Mouse (Mus musculus) lung, embryonic 16.5 days (tissue): Measurements from ENCODE around the gene Afg1l. TPM values are rescaled to one million over a fixed set of nuclear protein-coding genes. Genes with fewer than 3 reads are reported as not detected.

Experiments used
- ATAC-seq: fragments of 200-750 bp; cut with Nextera tagmentation; 2 replicates; pipeline ENCODE4 v1.8.0; 2017; ENCODE audit warnings: low read depth, mild to moderate bottlenecking, moderate library complexity
- H3K27ac ChIP-seq: fragments of 300-500 bp; sonication (generic); 2 replicates; pipeline ENCODE4 v1.5.1; 2014; ENCODE audit warnings: mild to moderate bottlenecking, control low read depth, low read length
- H3K27me3 ChIP-seq: fragments of 300-500 bp; sonication (generic); 2 replicates; pipeline ENCODE4 v1.6.1; 2014; ENCODE audit warnings: low read depth, low read length, mixed read lengths; ENCODE audit not compliant: control insufficient read depth, insufficient read depth
- H3K36me3 ChIP-seq: fragments of 300-500 bp; sonication (generic); 2 replicates; pipeline ENCODE4 v1.6.1; 2014; ENCODE audit warnings: low read length; ENCODE audit not compliant: control insufficient read depth, insufficient read depth
- H3K4me1 ChIP-seq: fragments of 300-500 bp; sonication (generic); replicated peaks from 2 replicates; pipeline ENCODE4 v1.6.1; 2014; ENCODE audit warnings: low read length, mixed read lengths; ENCODE audit not compliant: control insufficient read depth, insufficient read depth
- H3K4me2 ChIP-seq: fragments of 300-500 bp; sonication (generic); 2 replicates; pipeline ENCODE4 v1.6.1; 2014; ENCODE audit warnings: low read depth, low read length, control low read depth
- H3K4me3 ChIP-seq: fragments of 300-500 bp; sonication (generic); 2 replicates; pipeline ENCODE4 v1.5.1; 2014; ENCODE audit warnings: mild to moderate bottlenecking, low read length, control low read depth
- H3K9ac ChIP-seq: fragments of 300-500 bp; sonication (generic); 2 replicates; pipeline ENCODE4 v1.6.1; 2014; ENCODE audit warnings: low read length, control low read depth
- H3K9me3 ChIP-seq: fragments of 300-500 bp; sonication (generic); 2 replicates; pipeline ENCODE4 v1.6.1; 2016; ENCODE audit warnings: low read length; ENCODE audit not compliant: control insufficient read depth
- WGBS: fragments of 180-500 bp; shearing (Covaris S2); extraction: QIAGEN DNeasy Blood & Tissue Kit; methylation state at CpG from one replicate; pipeline ENCODE4 v1.1.7; 2014; 5-methylcytosine and 5-hydroxymethylcytosine counted together
- polyA plus RNA-seq: library from polyadenylated mRNA; unstranded; fragments of >200 nt; fragmentation: Nextera tagmentation; extraction: Ambion mirVana; gene quantifications from 2 replicates; pipeline ENCODE4 v1.2.1, GENCODE M21; 2015

Afg1l gene
- polyA plus RNA-seq, 1 experiment from 2014 or later: 9.6 TPM

- no peak for ATAC-seq
- H3K36me3 ChIP-seq: peaks cover 2% of the 10 kb centered on the region; the same call in 1 of the 2 replicates
- H3K4me2 ChIP-seq: no peak overlapping the region
- H3K27me3 ChIP-seq: no peaks in the 10 kb centered on the region
- WGBS: 88% methylated on average over 6 of the region's 6 CpGs
- no peak overlapping the region for H3K4me3 ChIP-seq
- 0 out of 2 replicates have a peak, but pooled peaks cover 2% of the 10 kb centered on the region for H3K4me1 ChIP-seq
- H3K9me3 ChIP-seq: no peaks in the 10 kb centered on the region
- no peak overlapping the region for H3K9ac ChIP-seq
- no peak overlapping the region for H3K27ac ChIP-seq
Measured at GRCm38 (mm10) chr10:42510141-42510540, 31.8 kb upstream of the Afg1l start.

- Histone ChIP-seq H3K4me1 (peaks cover 11% of the 10 kb centered on the region), H3K9me3 (no peaks in the 10 kb centered on the region), H3K36me3 (peaks cover 7% of the 10 kb centered on the region), H3K9ac (no peak overlapping the region), H3K4me3 (no peak overlapping the region), H3K27ac (no peak overlapping the region), H3K27me3 (no peaks in the 10 kb centered on the region), H3K4me2 (peak overlapping the region; percentile 75; the same call in 1 of the 2 replicates)
- no peak for ATAC-seq
- WGBS: 70% methylated on average over 10 of the region's 10 CpGs
Measured at GRCm38 (mm10) chr10:42504096-42504710, 25.8 kb upstream of the Afg1l start.

GRCm38 (mm10) chr10:42502349-42503111, 24.2 kb upstream of the Afg1l start:
- H3K27me3 ChIP-seq: no peaks in the 10 kb centered on the region
- WGBS: 1% methylated on average over 55 of the region's 55 CpGs
- peak; percentile 47 for ATAC-seq

GRCm38 (mm10) chr10:42501775-42502348, 23.5 kb upstream of the Afg1l start, which contains the start of gene Snx3:
TSS of gene Snx3 (plus strand) at chr10:42502030.
- Histone ChIP-seq H3K9me3 (no peaks in the 10 kb centered on the region), H3K4me3 (peak within 1 kb of the TSS; percentile 99), H3K27me3 (no peaks in the 10 kb centered on the region), H3K4me2 (peak within 1 kb of the TSS; percentile 75), H3K9ac (peak within 1 kb of the TSS; percentile 95), H3K4me1 (peaks cover 9% of the 10 kb centered on the region), H3K27ac (peak within 1 kb of the TSS; percentile 99), H3K36me3 (peaks cover 5% of the 10 kb centered on the region)
- under 1% methylated on average over 67 of the region's 68 CpGs for WGBS
- ATAC-seq: peak; percentile 97

More at GRCm38 (mm10) chr10:42502349-42503111, 24.2 kb upstream of the Afg1l start:
- Histone ChIP-seq H3K27ac (peak overlapping the region; percentile 99), H3K4me1 (peaks cover 9% of the 10 kb centered on the region), H3K9ac (peak overlapping the region; percentile 95), H3K9me3 (no peaks in the 10 kb centered on the region), H3K4me2 (peak overlapping the region; percentile 75), H3K4me3 (peak overlapping the region; percentile 99), H3K36me3 (peaks cover 7% of the 10 kb centered on the region)

GRCm38 (mm10) chr10:42501161-42501560, 22.8 kb upstream of the Afg1l start:
- Histone ChIP-seq H3K4me2 (peak overlapping the region; percentile 42), H3K4me1 (peaks cover 9% of the 10 kb centered on the region), H3K36me3 (peaks cover 4% of the 10 kb centered on the region; the same call in 1 of the 2 replicates), H3K27ac (peak overlapping the region; percentile 99), H3K27me3 (no peaks in the 10 kb centered on the region), H3K4me3 (peak overlapping the region; percentile 99), H3K9ac (peak overlapping the region; percentile 54), H3K9me3 (no peaks in the 10 kb centered on the region)
- ATAC-seq: no peak
- 76% methylated on average over 5 of the region's 5 CpGs for WGBS

GRCm38 (mm10) chr10:42500611-42501010, 22.2 kb upstream of the Afg1l start:
- Histone ChIP-seq H3K4me3 (no peak overlapping the region), H3K9ac (no peak overlapping the region), H3K27me3 (no peaks in the 10 kb centered on the region), H3K4me1 (peaks cover 9% of the 10 kb centered on the region), H3K9me3 (no peaks in the 10 kb centered on the region), H3K36me3 (peaks cover 4% of the 10 kb centered on the region; the same call in 1 of the 2 replicates), H3K27ac (no peak overlapping the region), H3K4me2 (no peak overlapping the region)
- WGBS: 86% methylated on average over 8 of the region's 8 CpGs
- ATAC-seq: no peak

GRCm38 (mm10) chr10:42493000-42493399, 14.6 kb upstream of the Afg1l start:
- no peak overlapping the region for H3K4me2 ChIP-seq
- no peak overlapping the region for H3K27ac ChIP-seq
- no peaks in the 10 kb centered on the region for H3K36me3 ChIP-seq
- H3K4me1 ChIP-seq: 0 out of 2 replicates have a peak, but pooled peaks cover 2% of the 10 kb centered on the region
- H3K9me3 ChIP-seq: no peaks in the 10 kb centered on the region
- no peaks in the 10 kb centered on the region for H3K27me3 ChIP-seq
- 30% methylated on average over 4 of the region's 4 CpGs for WGBS
- ATAC-seq: no peak
- H3K9ac ChIP-seq: no peak overlapping the region
- no peak overlapping the region for H3K4me3 ChIP-seq

GRCm38 (mm10) chr10:42492027-42492771, 13.8 kb upstream of the Afg1l start:
- no peaks in the 10 kb centered on the region for H3K36me3 ChIP-seq
- H3K4me1 ChIP-seq: 0 out of 2 replicates have a peak, but pooled peaks cover 2% of the 10 kb centered on the region
- 79% methylated on average over 10 of the region's 10 CpGs for WGBS
- no peak overlapping the region for H3K4me2 ChIP-seq
- no peak overlapping the region for H3K9ac ChIP-seq
- no peak overlapping the region for H3K27ac ChIP-seq
- no peaks in the 10 kb centered on the region for H3K27me3 ChIP-seq
- no peak overlapping the region for H3K4me3 ChIP-seq
- ATAC-seq: no peak
- no peaks in the 10 kb centered on the region for H3K9me3 ChIP-seq
